Mouse (Mus musculus) liver, embryonic 16.5 days (tissue): Measurements from ENCODE around the gene Psmd9. TPM values are rescaled to one million over a fixed set of nuclear protein-coding genes. Genes with fewer than 3 reads are reported as not detected.
A peak's percentile ranks its signal among the peaks of the same experiment; 100 is the strongest.

Experiments
- ATAC-seq: fragments of 200-750 bp; cut with Nextera tagmentation; 2 replicates; pipeline ENCODE4 v1.8.0; 2017; ENCODE audit warnings: low read depth, mild to moderate bottlenecking, moderate number of reproducible peaks, moderate library complexity
- H3K27ac ChIP-seq: fragments of 300-500 bp; sonication (generic); 2 replicates; pipeline ENCODE4 v1.5.1; 2014; ENCODE audit warnings: mild to moderate bottlenecking, low read length
- H3K27me3 ChIP-seq: fragments of 300-500 bp; sonication (generic); 2 replicates; pipeline ENCODE4 v1.6.1; 2014; ENCODE audit warnings: low read depth, low read length, mixed read lengths; ENCODE audit not compliant: control insufficient read depth, insufficient read depth
- H3K36me3 ChIP-seq: fragments of 300-500 bp; sonication (generic); 2 replicates; pipeline ENCODE4 v1.6.1; 2014; ENCODE audit warnings: mild to moderate bottlenecking; ENCODE audit not compliant: control insufficient read depth, insufficient read depth
- H3K4me1 ChIP-seq: fragments of 300-500 bp; sonication (generic); 2 replicates; pipeline ENCODE4 v1.6.1; 2014; ENCODE audit warnings: low read depth, low read length, mixed read lengths; ENCODE audit not compliant: control insufficient read depth
- H3K4me2 ChIP-seq: fragments of 300-500 bp; sonication (generic); 2 replicates; pipeline ENCODE4 v1.6.1; 2014; ENCODE audit warnings: low read depth, low read length, mixed read lengths
- H3K4me3 ChIP-seq: fragments of 300-500 bp; sonication (generic); 2 replicates; pipeline ENCODE4 v1.5.1; 2014; ENCODE audit warnings: low read depth, mild to moderate bottlenecking, low read length
- H3K9ac ChIP-seq: fragments of 300-500 bp; sonication (generic); 2 replicates; pipeline ENCODE4 v1.6.1; 2014; ENCODE audit warnings: low read depth, low read length
- H3K9me3 ChIP-seq: fragments of 300-500 bp; sonication (generic); replicated peaks from 2 replicates; pipeline ENCODE4 v1.6.1; 2016; ENCODE audit warnings: low read length; ENCODE audit not compliant: control insufficient read depth
- WGBS: fragments of 180-500 bp; shearing (Covaris S2); extraction: QIAGEN DNeasy Blood & Tissue Kit; methylation state at CpG from one replicate; pipeline ENCODE4 v1.1.7; 2014; ENCODE audit not compliant: insufficient replicate concordance; 5-methylcytosine and 5-hydroxymethylcytosine counted together
- polyA plus RNA-seq: library from polyadenylated mRNA; unstranded; fragments of >200 nt; fragmentation: Nextera tagmentation; extraction: Ambion mirVana; gene quantifications from 2 replicates; pipeline ENCODE4 v1.2.1, GENCODE M21; 2015

The Psmd9 gene
- polyA plus RNA-seq, 1 experiment from 2014 or later: 63.8 TPM

DNA sequence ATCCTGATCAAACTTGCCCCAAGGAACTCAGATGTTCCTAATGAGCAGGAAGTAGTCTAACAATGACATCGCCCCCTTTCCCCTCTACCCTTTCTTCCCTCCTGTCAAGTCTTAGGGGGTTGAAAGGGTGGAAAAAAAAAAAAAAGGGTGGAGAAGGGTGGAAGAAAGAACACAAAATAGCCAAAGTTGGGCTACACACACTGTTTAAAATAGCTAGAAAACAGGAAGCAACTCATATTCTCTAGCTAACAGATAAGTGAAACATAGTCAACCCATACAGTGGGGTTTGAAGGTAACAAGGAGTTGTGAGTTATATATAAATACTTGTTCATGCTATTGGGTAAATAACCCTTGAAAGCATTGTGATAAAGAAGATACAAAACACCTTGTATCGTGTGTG is 63.0 kb downstream of the Psmd9 start:
- Histone ChIP-seq H3K36me3 (peaks cover 4% of the 10 kb centered on the region; the same call in 1 of the 2 replicates), H3K4me1 (peaks cover 19% of the 10 kb centered on the region), H3K4me2 (no peak overlapping the region), H3K4me3 (no peak overlapping the region), H3K9me3 (no peaks in the 10 kb centered on the region), H3K27me3 (no peaks in the 10 kb centered on the region), H3K27ac (no peak overlapping the region), H3K9ac (no peak overlapping the region)
- ATAC-seq: no peak
- 63% methylated on average over 2 of the region's 2 CpGs for WGBS

GRCm38 (mm10) chr5:123235731-123236130 is 66.5 kb downstream of the Psmd9 start:
- no peak overlapping the region for H3K9ac ChIP-seq
- WGBS: 84% methylated on average over 2 of the region's 2 CpGs
- ATAC-seq: no peak
- H3K27ac ChIP-seq: no peak overlapping the region
- peaks cover 6% of the 10 kb centered on the region for H3K4me1 ChIP-seq
- H3K4me2 ChIP-seq: no peak overlapping the region
- no peaks in the 10 kb centered on the region for H3K27me3 ChIP-seq
- H3K9me3 ChIP-seq: no peaks in the 10 kb centered on the region
- no peak overlapping the region for H3K4me3 ChIP-seq
- H3K36me3 ChIP-seq: peaks cover 15% of the 10 kb centered on the region

DNA sequence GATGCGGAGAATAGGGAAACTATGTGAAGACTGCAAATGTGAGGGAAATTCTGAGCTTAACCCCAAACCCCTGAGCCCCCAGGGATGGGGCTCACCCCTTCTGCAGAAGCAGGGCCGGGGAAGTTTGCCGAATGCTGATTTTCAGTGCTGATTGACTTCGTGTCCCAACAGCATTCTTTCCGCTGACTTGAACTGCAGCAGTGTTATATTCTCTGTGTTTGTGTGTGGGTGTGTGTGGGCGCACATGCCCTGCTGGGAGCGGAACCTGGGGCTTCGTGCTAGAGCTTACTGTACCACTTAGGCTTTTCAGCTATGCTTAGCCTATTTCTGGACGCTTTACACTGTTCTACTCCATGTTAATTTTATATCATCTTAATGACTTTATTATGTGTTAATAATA is 67.2 kb downstream of the Psmd9 start:
- H3K9ac ChIP-seq: no peak overlapping the region
- H3K27me3 ChIP-seq: no peaks in the 10 kb centered on the region
- H3K36me3 ChIP-seq: peaks cover 22% of the 10 kb centered on the region
- H3K27ac ChIP-seq: no peak overlapping the region
- H3K9me3 ChIP-seq: no peaks in the 10 kb centered on the region
- H3K4me3 ChIP-seq: no peak overlapping the region
- 86% methylated on average over 9 of the region's 9 CpGs for WGBS
- ATAC-seq: no peak
- H3K4me1 ChIP-seq: peaks cover 6% of the 10 kb centered on the region
- H3K4me2 ChIP-seq: no peak overlapping the region

DNA sequence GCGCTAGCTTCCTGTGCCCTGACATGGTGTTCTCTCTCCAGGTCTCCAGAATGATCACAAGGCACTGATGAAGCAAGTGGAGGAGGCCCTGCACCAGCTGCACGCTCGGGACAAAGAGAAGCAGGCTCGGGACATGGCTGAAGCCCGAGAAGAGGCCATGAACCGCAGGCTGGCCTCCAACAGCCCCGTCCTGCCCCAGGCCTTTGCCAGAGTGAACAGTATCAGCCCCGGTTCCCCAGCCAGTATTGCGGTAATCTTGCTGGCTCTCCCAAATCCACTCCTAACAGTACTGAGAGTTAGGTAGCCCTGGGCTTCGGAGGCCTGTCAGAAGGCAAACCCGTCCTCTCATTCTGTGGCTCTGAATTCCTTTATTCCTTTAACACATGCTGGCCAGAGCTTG is 70.3 kb downstream of the Psmd9 start:
- Histone ChIP-seq H3K4me3 (no peak overlapping the region), H3K9me3 (no peaks in the 10 kb centered on the region), H3K36me3 (peaks cover 30% of the 10 kb centered on the region), H3K4me1 (no peaks in the 10 kb centered on the region), H3K27ac (no peak overlapping the region), H3K4me2 (no peak overlapping the region), H3K27me3 (no peaks in the 10 kb centered on the region), H3K9ac (no peak overlapping the region)
- 90% methylated on average over 11 of the region's 11 CpGs for WGBS
- ATAC-seq: no peak

GRCm38 (mm10) chr5:123245518-123245917 is 76.3 kb downstream of the Psmd9 start:
- Histone ChIP-seq H3K27ac (no peak overlapping the region), H3K27me3 (no peaks in the 10 kb centered on the region), H3K4me2 (no peak overlapping the region), H3K4me1 (no peaks in the 10 kb centered on the region), H3K36me3 (peaks cover 19% of the 10 kb centered on the region; the same call in 1 of the 2 replicates), H3K9ac (no peak overlapping the region), H3K4me3 (no peak overlapping the region), H3K9me3 (no peaks in the 10 kb centered on the region)
- ATAC-seq: no peak
- WGBS: 30% methylated on average over 4 of the region's 4 CpGs

DNA sequence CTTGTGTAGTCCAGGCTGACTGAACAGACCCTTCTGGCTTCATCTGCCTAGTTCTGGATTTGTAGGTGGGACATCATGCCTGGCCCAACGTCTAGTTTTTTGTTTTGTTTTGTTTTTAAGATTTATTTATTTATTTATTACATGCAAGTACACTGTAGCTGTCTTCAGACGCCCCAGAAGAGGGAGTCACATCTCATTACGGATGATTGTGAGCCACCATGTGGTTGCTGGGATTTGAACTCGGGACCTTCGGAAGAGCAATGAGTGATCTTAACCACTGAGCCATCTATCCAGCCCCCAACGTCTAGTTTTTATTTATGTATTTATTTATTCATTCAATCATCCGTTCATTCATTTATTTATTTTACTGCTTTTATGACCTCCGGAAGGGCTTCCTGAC is 82.2 kb downstream of the Psmd9 start:
- ATAC-seq: no peak
- Histone ChIP-seq H3K4me2 (no peak overlapping the region), H3K27ac (no peak overlapping the region), H3K4me3 (no peak overlapping the region), H3K9me3 (no peaks in the 10 kb centered on the region), H3K4me1 (no peaks in the 10 kb centered on the region), H3K27me3 (peaks cover 4% of the 10 kb centered on the region; the same call in 1 of the 2 replicates), H3K36me3 (no peaks in the 10 kb centered on the region), H3K9ac (no peak overlapping the region)
- WGBS: 63% methylated on average over 8 of the region's 8 CpGs

- Histone ChIP-seq H3K27me3 (peaks cover 4% of the 10 kb centered on the region; the same call in 1 of the 2 replicates), H3K36me3 (no peaks in the 10 kb centered on the region), H3K9ac (no peak within 1 kb of the TSS), H3K27ac (no peak within 1 kb of the TSS), H3K4me2 (0 out of 2 replicates have a peak within 1 kb of the TSS, but pooled peaks have one; percentile 6), H3K4me1 (no peaks in the 10 kb centered on the region), H3K9me3 (no peaks in the 10 kb centered on the region), H3K4me3 (no peak within 1 kb of the TSS)
- no peak for ATAC-seq
- WGBS: 6% methylated on average over 18 of the region's 18 CpGs
Measured at GRCm38 (mm10) chr5:123251834-123252233, 82.6 kb downstream of the Psmd9 start, which contains the start of gene Wdr66. TSS of gene Wdr66 (plus strand) at chr5:123252102.

- H3K9me3 ChIP-seq: no peaks in the 10 kb centered on the region
- H3K9ac ChIP-seq: no peak overlapping the region
- no peak overlapping the region for H3K27ac ChIP-seq
- H3K4me3 ChIP-seq: no peak overlapping the region
- ATAC-seq: no peak
- H3K27me3 ChIP-seq: peaks cover 2% of the 10 kb centered on the region; the same call in 1 of the 2 replicates
- no peaks in the 10 kb centered on the region for H3K36me3 ChIP-seq
- H3K4me2 ChIP-seq: no peak overlapping the region
- WGBS: 27% methylated on average over 23 of the region's 23 CpGs
- no peaks in the 10 kb centered on the region for H3K4me1 ChIP-seq
Measured at GRCm38 (mm10) chr5:123256841-123257755, 87.9 kb downstream of the Psmd9 start.

- Histone ChIP-seq H3K27me3 (no peaks in the 10 kb centered on the region), H3K4me3 (no peak overlapping the region), H3K9me3 (no peaks in the 10 kb centered on the region), H3K4me1 (no peaks in the 10 kb centered on the region), H3K4me2 (no peak overlapping the region), H3K27ac (no peak overlapping the region), H3K9ac (no peak overlapping the region), H3K36me3 (no peaks in the 10 kb centered on the region)
- no peak for ATAC-seq
- 41% methylated on average over 5 of the region's 5 CpGs for WGBS
Measured at GRCm38 (mm10) chr5:123258990-123259389, 89.8 kb downstream of the Psmd9 start.
